Mouse (Mus musculus) lung, postnatal 10 days (tissue): ENCODE measurements around the gene Bcor.

Experiments
- DNase-seq: peaks from one replicate; pipeline ENCODE4 v3.0.0; 2021

Gene Bcor

GRCm38 (mm10) chrX:12151269-12151995, 8.7 kb downstream of the Bcor start:
- DNase-seq: no peak

GRCm38 (mm10) chrX:12150425-12150824, 9.7 kb downstream of the Bcor start:
- no peak for DNase-seq

GRCm38 (mm10) chrX:12146263-12146662, 13.9 kb downstream of the Bcor start:
- DNase-seq: no peak

GRCm38 (mm10) chrX:12142832-12143231, 17.3 kb downstream of the Bcor start:
- DNase-seq: no peak

- no peak for DNase-seq
Observed at GRCm38 (mm10) chrX:12140086-12140740, 19.9 kb downstream of the Bcor start.

- no peak for DNase-seq
Observed at GRCm38 (mm10) chrX:12138266-12138665, 21.9 kb downstream of the Bcor start.

GRCm38 (mm10) chrX:12137121-12137521, 23.0 kb downstream of the Bcor start:
- peak; percentile 28 for DNase-seq

- DNase-seq: peak; percentile 76
Observed at GRCm38 (mm10) chrX:12136261-12137101, 23.7 kb downstream of the Bcor start.

- peak; percentile 86 for DNase-seq
Observed at GRCm38 (mm10) chrX:12135121-12136111, 24.7 kb downstream of the Bcor start.

GRCm38 (mm10) chrX:12134541-12134940, 25.6 kb downstream of the Bcor start:
- peak; percentile 88 for DNase-seq

- no peak for DNase-seq
Observed at GRCm38 (mm10) chrX:12133836-12134431, 26.2 kb downstream of the Bcor start.

- peak; percentile 86 for DNase-seq
Observed at GRCm38 (mm10) chrX:12133178-12133835, 26.8 kb downstream of the Bcor start.

- DNase-seq: peak; percentile 38
Observed at GRCm38 (mm10) chrX:12132541-12133177, 27.5 kb downstream of the Bcor start.

- peak; percentile 24 for DNase-seq
Observed at GRCm38 (mm10) chrX:12129828-12130809, 30.0 kb downstream of the Bcor start.

- DNase-seq: peak; percentile 82
Observed at GRCm38 (mm10) chrX:12129230-12129629, 30.9 kb downstream of the Bcor start.

- DNase-seq: peak; percentile 85
Observed at GRCm38 (mm10) chrX:12128165-12129083, 31.7 kb downstream of the Bcor start.

- peak; percentile 24 for DNase-seq
Observed at GRCm38 (mm10) chrX:12127799-12128164, 32.4 kb downstream of the Bcor start.

- DNase-seq: no peak
Observed at GRCm38 (mm10) chrX:12127106-12127670, 33.0 kb downstream of the Bcor start.
